Mouse (Mus musculus) hindbrain, embryonic 13.5 days (tissue): ENCODE measurements around the gene Asb10. TPM values are rescaled to one million over a fixed set of nuclear protein-coding genes. Genes with fewer than 3 reads are reported as not detected.

Experiments
- polyA plus RNA-seq: library from polyadenylated mRNA; unstranded; fragments of >200 nt; fragmentation: Nextera tagmentation; extraction: Ambion mirVana; gene quantifications from 2 replicates; pipeline ENCODE4 v1.2.1, GENCODE M21; 2015

The Asb10 gene
- polyA plus RNA-seq, 1 experiment from 2014 or later: 0.49 TPM

Other genes with a start within 250 kb of the Asb10 start
- 12.8 and 14.2 TPM in 2 replicates for gene Kcnh2, start 189.4 kb downstream of the Asb10 start, polyA plus RNA-seq
- gene Nos3, start 176.2 kb downstream of the Asb10 start, polyA plus RNA-seq: 9.8 and 10.2 TPM in 2 replicates
- 0.57 and 0.93 TPM in 2 replicates for gene Atg9b, start 148.8 kb downstream of the Asb10 start, polyA plus RNA-seq
- gene Abcb8, start 147.3 kb downstream of the Asb10 start, polyA plus RNA-seq: 45.7 and 48.7 TPM in 2 replicates
- 0.94 and 1.3 TPM in 2 replicates for gene Asic3, start 127.6 kb downstream of the Asb10 start, polyA plus RNA-seq
- 104 and 106 TPM in 2 replicates for gene Cdk5, start 117.4 kb downstream of the Asb10 start, polyA plus RNA-seq
- 22.5 and 28.5 TPM in 2 replicates for gene Slc4a2, start 117.1 kb downstream of the Asb10 start, polyA plus RNA-seq
- 88.1 and 96.1 TPM in 2 replicates for gene Fastk, start 95.7 kb downstream of the Asb10 start, polyA plus RNA-seq
- 51.9 and 57.4 TPM in 2 replicates for gene Tmub1, start 93.1 kb downstream of the Asb10 start, polyA plus RNA-seq
- gene Agap3, start 88.8 kb downstream of the Asb10 start, polyA plus RNA-seq: 47.8 and 50.3 TPM in 2 replicates
- gene Gbx1, start 13.8 kb downstream of the Asb10 start, polyA plus RNA-seq: 4.6 and 5.1 TPM in 2 replicates
- 0.12 and 0.19 TPM in 2 replicates for gene 4931409K22Rik, start 15.8 kb upstream of the Asb10 start, polyA plus RNA-seq
- 91.6 and 92.3 TPM in 2 replicates for gene Abcf2, start 36.5 kb upstream of the Asb10 start, polyA plus RNA-seq
- 17.4 and 19.9 TPM in 2 replicates for gene Chpf2, start 45.8 kb upstream of the Asb10 start, polyA plus RNA-seq
- gene Smarcd3, start 83.4 kb upstream of the Asb10 start, polyA plus RNA-seq: 86.2 and 87.6 TPM in 2 replicates
- 45.5 and 45.6 TPM in 2 replicates for gene Nub1, start 144.6 kb upstream of the Asb10 start, polyA plus RNA-seq
- gene Wdr86, start 189.7 kb upstream of the Asb10 start, polyA plus RNA-seq: 7.0 and 8.0 TPM in 2 replicates
- 1.0 and 2.1 TPM in 2 replicates for gene Crygn, start 217.0 kb upstream of the Asb10 start, polyA plus RNA-seq